Comparison of ENCODE assay signal across 19 mouse cellular contexts in the genomic region with DNA sequence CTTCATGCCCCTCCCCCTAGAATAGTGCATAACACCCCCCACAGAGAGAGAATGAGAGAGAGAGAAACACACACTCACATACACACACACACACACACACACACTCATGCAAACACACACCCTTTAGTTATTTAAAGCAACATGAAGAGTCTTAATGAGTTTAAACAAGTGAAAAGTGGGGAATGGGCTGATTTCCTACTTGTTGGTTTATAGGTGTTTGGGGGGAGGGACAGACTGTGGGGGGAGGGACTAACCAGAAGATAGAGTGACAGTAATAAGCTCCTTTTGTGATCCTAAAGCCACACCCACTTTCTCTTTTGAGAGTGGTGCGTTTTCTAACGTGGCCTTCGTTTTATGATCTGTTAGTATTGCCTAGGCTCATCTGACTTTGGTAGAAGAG. TPM values are rescaled to one million over a fixed set of nuclear protein-coding genes. Genes with fewer than 3 reads are reported as not detected.
DNase-seq lines count a peak whose midpoint lies in the region; ATAC-seq and TF ChIP-seq lines count a peak whose summit lies in the region.
"Had no signal": no experiment of that assay in that cellular context is flagged by ENCODE, and none has a peak within 500 bp of the region (broad histone marks: within the 10 kb centered on the region; RNA-seq: fewer than 3 reads in every experiment).

A gene (minus strand): TSS at position 101 of the 400 bp plus-strand sequence.

- TF ChIP-seq CTCF in left cerebral cortex, adult 2 months (IDR thresholded peaks at IDR 0.05), result no peak
- no peak for TF ChIP-seq CTCF in intestine, postnatal 0 days (IDR thresholded peaks at IDR 0.05; ENCODE audit: low read depth)

- no peaks in the 10 kb centered on the region for H3K9me3 ChIP-seq in forebrain, embryonic 16.5 days (ENCODE audit: control insufficient read depth, low read length)
- H3K9me3 ChIP-seq in midbrain, embryonic 12.5 days, result no peaks in the 10 kb centered on the region
- H3K9me3 ChIP-seq in neural tube, embryonic 15.5 days (replicated peaks), result no peaks in the 10 kb centered on the region
- no peaks in the 10 kb centered on the region for H3K9me3 ChIP-seq in intestine, postnatal 0 days (ENCODE audit: control insufficient read depth)
- H3K9me3 ChIP-seq: embryonic facial prominence, embryonic 12.5 days; stomach, embryonic 15.5 days had no signal

- no peak for DNase-seq in left cerebral cortex, adult 2 months (ENCODE audit: extremely low spot score in 1 of 2, low spot score in 2 of 2)
- DNase-seq in left cerebral cortex, postnatal 25 days (ENCODE audit: low spot score in 2 of 2), result no peak
- DNase-seq in left cerebral cortex, adult 8-10 months (ENCODE audit: low spot score in 2 of 2), result no peak
- DNase-seq in kidney, adult 8-10 months, result no peak
- DNase-seq: cerebellum, adult 11-12 months had no signal

- 0 out of 2 replicates have a peak, but pooled peaks cover 2% of the 10 kb centered on the region for H3K27me3 ChIP-seq in forebrain, embryonic 16.5 days (replicated peaks; ENCODE audit: control insufficient read depth, insufficient read depth, low read length)
- peaks cover 14% of the 10 kb centered on the region; the same call in 1 of the 2 replicates for H3K27me3 ChIP-seq in midbrain, embryonic 12.5 days
- no peaks in the 10 kb centered on the region for H3K27me3 ChIP-seq in neural tube, embryonic 15.5 days (replicated peaks)
- no peaks in the 10 kb centered on the region for H3K27me3 ChIP-seq in intestine, postnatal 0 days (replicated peaks; ENCODE audit: control insufficient read depth, insufficient read depth, low read length)
- H3K27me3 ChIP-seq: embryonic facial prominence, embryonic 12.5 days; stomach, embryonic 15.5 days had no signal

- H3K9ac ChIP-seq in forebrain, embryonic 16.5 days (replicated peaks; ENCODE audit: low read depth, low read length), result peak within 1 kb of the TSS; percentile 24
- H3K9ac ChIP-seq in midbrain, embryonic 12.5 days (replicated peaks), result no peak within 1 kb of the TSS
- H3K9ac ChIP-seq in neural tube, embryonic 15.5 days (replicated peaks), result peak within 1 kb of the TSS; percentile 42
- no peak within 1 kb of the TSS for H3K9ac ChIP-seq in intestine, postnatal 0 days (ENCODE audit: low read depth, low read length)
- H3K9ac ChIP-seq: embryonic facial prominence, embryonic 12.5 days; lung, embryonic 14.5 days; stomach, embryonic 15.5 days had no signal

- intact Hi-C loops in left cerebral cortex, adult 2 months (cut with DNase I), result no loop called here
- intact Hi-C loops in left cerebral cortex, postnatal 25 days (cut with DNase I), result loop anchor here (2.0 kb wide), 1 partner anchor 365 kb away; no protein-coding TSS in a partner anchor

- 0 out of 2 replicates have a peak, but pooled peaks cover 3% of the 10 kb centered on the region for H3K4me1 ChIP-seq in forebrain, embryonic 16.5 days (replicated peaks; ENCODE audit: control insufficient read depth, insufficient read depth, low read length)
- H3K4me1 ChIP-seq in midbrain, embryonic 12.5 days, result no peaks in the 10 kb centered on the region
- H3K4me1 ChIP-seq in neural tube, embryonic 15.5 days, result peaks cover 4% of the 10 kb centered on the region; the same call in 1 of the 2 replicates
- H3K4me1 ChIP-seq in intestine, postnatal 0 days (replicated peaks; ENCODE audit: control insufficient read depth, insufficient read depth, low read length), result no peaks in the 10 kb centered on the region
- H3K4me1 ChIP-seq: embryonic facial prominence, embryonic 12.5 days; stomach, embryonic 15.5 days had no signal

- no peaks in the 10 kb centered on the region for H3K36me3 ChIP-seq in forebrain, embryonic 16.5 days (ENCODE audit: control insufficient read depth, insufficient read depth)
- H3K36me3 ChIP-seq in midbrain, embryonic 12.5 days, result no peaks in the 10 kb centered on the region
- H3K36me3 ChIP-seq in neural tube, embryonic 15.5 days, result no peaks in the 10 kb centered on the region
- no peaks in the 10 kb centered on the region for H3K36me3 ChIP-seq in intestine, postnatal 0 days (ENCODE audit: control insufficient read depth, insufficient read depth)
- H3K36me3 ChIP-seq: embryonic facial prominence, embryonic 12.5 days; stomach, embryonic 15.5 days had no signal

- no peak within 1 kb of the TSS for H3K27ac ChIP-seq in left cerebral cortex, adult 2 months
- H3K27ac ChIP-seq in forebrain, embryonic 16.5 days (ENCODE audit: low read length), result 0 out of 2 replicates have a peak within 1 kb of the TSS, but pooled peaks have one; percentile 6
- H3K27ac ChIP-seq in midbrain, embryonic 12.5 days (replicated peaks), result no peak within 1 kb of the TSS
- peak within 1 kb of the TSS; percentile 51; the same call in 1 of the 2 replicates for H3K27ac ChIP-seq in neural tube, embryonic 15.5 days (replicated peaks)
- no peak within 1 kb of the TSS for H3K27ac ChIP-seq in intestine, postnatal 0 days (ENCODE audit: low read depth, low read length)
- H3K27ac ChIP-seq: embryonic facial prominence, embryonic 12.5 days; macrophage; stomach, embryonic 15.5 days had no signal

- H3K4me3 ChIP-seq in left cerebral cortex, adult 2 months, result peak within 1 kb of the TSS; percentile 35
- peak within 1 kb of the TSS; percentile 36 for H3K4me3 ChIP-seq in forebrain, embryonic 16.5 days (replicated peaks; ENCODE audit: low read length)
- H3K4me3 ChIP-seq in midbrain, embryonic 12.5 days, result peak within 1 kb of the TSS; percentile 21; the same call in 1 of the 2 replicates
- H3K4me3 ChIP-seq in neural tube, embryonic 15.5 days (replicated peaks), result peak within 1 kb of the TSS; percentile 41
- no peak within 1 kb of the TSS for H3K4me3 ChIP-seq in intestine, postnatal 0 days (ENCODE audit: low read depth, low read length)
- H3K4me3 ChIP-seq: embryonic facial prominence, embryonic 12.5 days; stomach, embryonic 15.5 days had no signal

- 67% methylated on average over 3 of the region's 3 CpGs for WGBS in forebrain, embryonic 16.5 days
- WGBS in midbrain, embryonic 12.5 days, result 89% methylated on average over 3 of the region's 3 CpGs
- 50% methylated on average over 3 of the region's 3 CpGs for WGBS in neural tube, embryonic 15.5 days
- 36% methylated on average over 3 of the region's 3 CpGs for WGBS in intestine, postnatal 0 days

- H3K4me2 ChIP-seq in forebrain, embryonic 16.5 days (ENCODE audit: low read length), result peak within 1 kb of the TSS; percentile 42
- peak within 1 kb of the TSS; percentile 40 for H3K4me2 ChIP-seq in midbrain, embryonic 12.5 days (replicated peaks)
- peak within 1 kb of the TSS; percentile 57 for H3K4me2 ChIP-seq in neural tube, embryonic 15.5 days
- no peak within 1 kb of the TSS for H3K4me2 ChIP-seq in intestine, postnatal 0 days (replicated peaks; ENCODE audit: low read depth)
- H3K4me2 ChIP-seq: embryonic facial prominence, embryonic 12.5 days; lung, embryonic 14.5 days; stomach, embryonic 15.5 days had no signal

- no peak for ATAC-seq in forebrain, embryonic 16.5 days
- ATAC-seq in midbrain, embryonic 12.5 days (ENCODE audit: low FRiP score, low read depth), result no peak
- ATAC-seq in neural tube, embryonic 15.5 days (ENCODE audit: low FRiP score), result no peak
- ATAC-seq in intestine, postnatal 0 days, result no peak

RNA-seq across cellular contexts. Expression of the gene that starts here (rescaled TPM):
- 1 to 10 TPM; 1.9 to 2.8 TPM for total RNA-seq in left cerebral cortex, adult 2 months (2021)
- 1 to 10 TPM; 2.0 to 3.6 TPM for total RNA-seq in left cerebral cortex, postnatal 25 days (2021)
- 3.9 and 6.3 TPM in 2 replicates for polyA plus RNA-seq in forebrain, embryonic 16.5 days (2015; fragmentation: Nextera tagmentation; extraction: Ambion mirVana)
- 0.32 and 0.38 TPM in 2 replicates for polyA plus RNA-seq in midbrain, embryonic 12.5 days (2016; fragmentation: Nextera tagmentation; extraction: Ambion mirVana)
- polyA plus RNA-seq in neural tube, embryonic 15.5 days (2015; fragmentation: Nextera tagmentation; extraction: Ambion mirVana), result 3.3 and 3.7 TPM in 2 replicates
- total RNA-seq in left cerebral cortex, adult 8-10 months (2022), result 1 to 10 TPM; 1.8 to 3.0 (median 2.5) TPM
- polyA plus RNA-seq in intestine, postnatal 0 days (2015; fragmentation: Nextera tagmentation; extraction: Ambion mirVana), result 0.20 and 0.24 TPM in 2 replicates
- total RNA-seq: granulocyte monocyte progenitor cell, adult 5-6 weeks; hematopoietic stem cell, adult 5-6 weeks; liver, adult 2 months; monocyte, adult 5-6 weeks had no signal
- polyA plus RNA-seq: heart, embryonic 14.5 days; liver, adult 2 months; lung, embryonic 14.5 days; macrophage; spleen, adult 2 months had no signal

Comparison
In these comparisons a context has a peak if more than half of its experiments do, and no peak if none do; other contexts are left out.
1. H3K27ac ChIP-seq: peak in forebrain, embryonic 16.5 days (single experiment) and neural tube, embryonic 15.5 days (single experiment); none in left cerebral cortex, adult 2 months (single experiment), midbrain, embryonic 12.5 days (single experiment) and intestine, postnatal 0 days (single experiment).
2. H3K9ac ChIP-seq: peak in forebrain, embryonic 16.5 days (single experiment) and neural tube, embryonic 15.5 days (single experiment); none in midbrain, embryonic 12.5 days (single experiment) and intestine, postnatal 0 days (single experiment).